Mouse (Mus musculus) spleen, adult 12 weeks (tissue): ENCODE measurements around the gene Plscr2.
"Not testable (repeated sequence)": the region's sequence is repeated elsewhere in the genome, so short reads cannot be mapped to it uniquely, and the experiment has no call there.

ENCODE experiments used
- DNase-seq: peaks from one replicate; pipeline ENCODE4 v3.0.0; 2022; ENCODE audit warnings: low spot score

Gene Plscr2

GRCm38 (mm10) chr9:92273956-92274762 lies 1.2 kb upstream of the Plscr2 start:
- no peak for DNase-seq

DNA sequence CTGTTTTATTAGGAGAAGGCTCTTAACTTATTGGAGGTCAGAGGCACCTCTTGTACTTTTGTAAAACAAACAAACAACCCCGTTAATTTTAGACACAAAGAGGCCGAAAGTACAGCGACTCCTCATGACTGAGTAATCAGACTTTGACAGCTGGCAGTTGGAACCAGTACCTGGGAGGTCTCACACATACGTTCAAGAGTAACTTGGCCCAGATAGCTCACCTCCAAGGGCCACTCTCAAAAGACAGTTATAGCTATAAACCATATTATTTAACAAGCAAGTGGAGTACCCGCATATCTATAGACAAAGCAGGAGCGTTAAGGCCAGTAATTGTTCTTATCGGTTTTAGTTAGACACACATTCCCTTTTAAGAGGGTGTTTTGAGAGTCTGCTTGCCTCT lies 958 bp downstream of the Plscr2 start:
- no peak for DNase-seq

DNA sequence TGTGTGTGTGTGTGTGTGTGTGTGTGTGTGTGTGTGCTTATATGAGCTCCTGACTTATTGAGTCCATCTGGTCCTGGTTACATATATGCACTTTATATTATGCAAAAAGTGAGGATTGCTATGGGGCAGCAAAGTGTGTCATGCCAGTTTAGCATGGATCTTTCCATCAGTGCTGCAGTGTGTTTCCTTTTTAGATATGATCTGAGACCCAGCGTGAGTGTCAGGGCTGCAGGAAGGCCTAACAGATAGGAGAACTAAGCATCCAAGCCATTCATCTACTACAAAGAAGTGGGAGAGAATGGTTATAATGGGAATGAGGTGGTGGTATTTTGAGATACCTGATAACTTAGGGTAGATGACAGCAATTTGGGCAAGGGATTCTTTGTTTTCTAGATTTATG lies 4.6 kb downstream of the Plscr2 start:
- no peak for DNase-seq

DNA sequence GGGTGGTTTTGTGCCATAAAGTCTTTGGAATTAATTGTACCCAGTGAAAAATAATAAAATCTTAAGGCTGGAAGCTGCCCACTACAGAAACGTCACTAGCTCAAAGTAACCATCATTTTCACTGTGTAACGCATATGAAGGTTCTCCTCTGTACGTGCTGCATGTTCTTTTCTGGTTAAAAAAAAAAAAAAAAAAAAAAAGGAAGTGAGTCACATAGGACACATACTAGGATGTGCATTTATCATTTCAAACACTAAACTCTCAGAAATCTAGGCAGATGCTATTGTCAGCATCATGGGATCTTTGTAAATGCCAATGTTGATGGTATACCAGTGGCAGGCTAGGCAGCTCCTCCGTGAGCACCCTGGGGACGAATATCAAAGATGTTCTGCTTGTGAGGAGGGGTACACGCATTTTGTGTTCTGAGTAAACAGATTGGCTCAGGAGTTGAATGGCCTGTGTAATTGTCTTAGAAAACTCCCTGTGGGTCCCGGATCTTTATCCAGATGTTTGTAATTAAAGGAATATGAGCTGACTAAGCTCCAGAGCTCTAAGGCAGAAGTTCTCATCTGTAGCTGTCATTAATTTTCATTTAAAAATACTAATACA lies 7.3 kb downstream of the Plscr2 start:
- no peak for DNase-seq

GRCm38 (mm10) chr9:92289675-92290074 lies 14.3 kb downstream of the Plscr2 start:
- DNase-seq = no peak

GRCm38 (mm10) chr9:92292169-92292568 lies 16.8 kb downstream of the Plscr2 start:
- no peak for DNase-seq

DNA sequence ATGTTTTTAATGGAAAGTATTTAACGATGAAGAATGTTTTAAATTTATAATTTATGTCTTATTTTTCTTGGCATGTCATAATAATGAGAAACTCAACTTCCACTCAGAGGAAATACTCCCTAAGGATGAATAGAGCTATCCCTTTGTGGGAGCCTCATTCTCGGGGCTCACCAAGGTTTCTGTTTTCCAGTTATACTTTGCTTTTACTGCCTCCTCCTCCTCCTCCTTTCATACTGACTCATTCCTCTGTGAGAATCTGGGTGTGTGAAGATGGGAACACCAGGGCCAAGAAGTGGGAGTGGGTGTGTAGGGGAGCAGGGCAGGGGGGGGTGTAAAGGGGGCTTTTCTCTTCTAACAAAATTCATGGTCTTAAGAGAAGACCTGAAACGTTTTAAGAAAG lies 17.5 kb downstream of the Plscr2 start:
- DNase-seq = no peak

DNA sequence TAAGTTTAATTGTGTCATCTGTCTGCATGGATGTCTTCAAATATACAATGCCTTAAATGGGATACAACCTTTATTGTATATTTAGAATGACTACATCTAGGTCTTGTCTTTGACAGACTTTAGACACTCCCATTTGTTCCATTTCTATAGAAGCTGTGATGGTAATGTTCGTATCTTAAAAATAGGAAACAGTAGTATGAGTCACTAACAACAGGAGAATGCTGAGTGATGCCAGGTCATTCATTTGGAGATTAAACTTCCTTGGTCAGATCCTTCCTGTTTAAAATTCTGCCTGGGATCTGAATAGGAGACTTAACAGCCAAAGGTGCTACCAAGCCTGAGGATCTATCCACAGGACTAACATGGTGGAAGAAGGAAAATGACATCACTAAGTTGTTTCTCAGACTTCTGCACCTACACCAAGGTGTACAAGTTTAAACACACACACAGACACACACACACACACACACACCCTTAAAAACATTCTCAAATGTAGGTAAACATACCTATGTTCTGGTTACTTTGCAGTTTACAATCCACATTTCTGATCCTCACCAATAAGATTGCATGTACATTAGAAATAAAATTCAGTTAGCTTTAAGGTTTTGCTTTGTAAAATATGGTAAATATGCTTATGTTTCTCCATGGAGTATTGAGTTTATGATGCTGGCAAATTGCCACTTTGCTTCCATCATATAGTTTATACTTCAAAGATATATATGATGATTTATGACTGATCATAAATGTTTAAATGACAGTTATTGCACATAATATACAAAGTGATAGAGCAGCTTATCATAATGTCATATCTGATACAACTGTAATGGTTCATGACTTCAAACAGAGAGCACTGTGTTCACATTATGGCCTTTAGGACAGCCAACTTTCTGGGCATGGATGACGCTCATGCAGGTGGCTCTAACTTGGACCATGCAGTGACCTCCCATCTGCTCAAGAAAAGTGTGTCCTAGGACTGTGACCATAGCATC lies 18.5 kb downstream of the Plscr2 start:
- DNase-seq = no peak

GRCm38 (mm10) chr9:92298288-92298687 lies 22.9 kb downstream of the Plscr2 start:
- no peak for DNase-seq

GRCm38 (mm10) chr9:92301213-92301612 lies 25.8 kb downstream of the Plscr2 start:
- no peak for DNase-seq

DNA sequence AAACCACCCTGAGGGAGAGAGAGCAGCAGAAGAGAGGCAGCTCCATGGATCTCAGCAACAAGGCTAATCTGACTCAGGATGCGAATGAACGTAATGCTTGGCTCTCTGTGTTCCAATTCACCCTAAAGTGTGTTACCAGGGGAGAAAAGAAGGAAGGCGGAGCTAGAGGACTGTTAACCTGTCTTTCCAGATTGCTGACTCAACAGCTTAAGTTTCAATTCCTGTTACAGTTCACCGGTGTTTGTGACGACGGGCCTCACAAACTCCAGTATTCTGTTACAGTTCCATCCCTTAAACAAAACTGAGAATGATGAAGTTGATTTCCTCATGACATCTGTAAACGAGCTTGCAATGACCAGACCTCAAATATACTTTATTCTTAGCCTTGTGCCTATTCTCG lies 29.7 kb downstream of the Plscr2 start:
- no peak for DNase-seq

- no peak for DNase-seq
These were observed 30.3 kb downstream of the Plscr2 start for GRCm38 (mm10) chr9:92305620-92306220.

GRCm38 (mm10) chr9:92309077-92309476 lies 33.7 kb downstream of the Plscr2 start, which contains the start of gene 1700057G04Rik:
TSS of gene 1700057G04Rik (plus strand) at chr9:92309377.
- no peak for DNase-seq

DNA sequence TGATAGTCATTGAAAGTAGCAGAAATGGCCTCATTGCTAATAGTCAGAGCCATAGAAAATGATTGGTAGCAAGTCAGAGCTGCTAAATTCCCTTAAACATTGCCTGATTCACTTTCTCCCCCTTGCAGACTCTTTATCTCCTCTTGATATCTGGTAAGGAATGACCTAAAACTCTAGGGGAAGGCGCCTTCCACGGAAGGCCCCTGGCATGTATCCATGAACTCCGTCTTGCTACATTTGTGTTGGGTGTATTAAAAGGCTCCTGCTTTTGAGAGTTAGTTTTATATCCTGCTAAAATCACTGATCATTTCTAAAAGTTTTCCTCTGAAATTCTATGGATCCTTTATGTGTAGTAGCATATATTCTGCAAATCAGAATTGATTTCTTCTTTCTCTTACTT lies 41.4 kb downstream of the Plscr2 start:
- no peak for DNase-seq

GRCm38 (mm10) chr9:92325936-92326335 lies 50.5 kb downstream of the Plscr2 start:
- not testable (repeated sequence) for DNase-seq

GRCm38 (mm10) chr9:92326813-92327212 lies 51.4 kb downstream of the Plscr2 start:
- DNase-seq = no peak

GRCm38 (mm10) chr9:92331383-92331782 lies 56.0 kb downstream of the Plscr2 start:
- no peak for DNase-seq

DNA sequence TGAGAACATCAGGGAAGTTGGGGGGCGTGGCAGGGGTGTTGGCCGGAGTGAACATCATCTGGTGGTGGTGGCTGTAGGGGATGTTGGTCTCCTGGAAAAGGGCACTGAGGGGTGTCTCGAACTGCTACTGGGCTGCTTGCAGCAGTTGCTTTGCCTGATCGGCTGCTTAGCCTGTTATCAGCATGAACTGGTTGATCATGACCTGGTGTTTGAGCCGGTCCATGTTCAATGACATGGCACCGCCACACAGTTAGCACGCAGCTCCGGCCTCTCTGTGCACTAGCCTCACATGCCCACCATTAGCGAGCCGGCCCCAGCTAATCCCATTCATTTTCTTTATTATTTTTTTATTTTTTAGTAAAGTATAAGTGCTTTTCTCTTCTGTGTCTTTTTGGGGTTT lies 59.4 kb downstream of the Plscr2 start:
- no peak for DNase-seq

DNA sequence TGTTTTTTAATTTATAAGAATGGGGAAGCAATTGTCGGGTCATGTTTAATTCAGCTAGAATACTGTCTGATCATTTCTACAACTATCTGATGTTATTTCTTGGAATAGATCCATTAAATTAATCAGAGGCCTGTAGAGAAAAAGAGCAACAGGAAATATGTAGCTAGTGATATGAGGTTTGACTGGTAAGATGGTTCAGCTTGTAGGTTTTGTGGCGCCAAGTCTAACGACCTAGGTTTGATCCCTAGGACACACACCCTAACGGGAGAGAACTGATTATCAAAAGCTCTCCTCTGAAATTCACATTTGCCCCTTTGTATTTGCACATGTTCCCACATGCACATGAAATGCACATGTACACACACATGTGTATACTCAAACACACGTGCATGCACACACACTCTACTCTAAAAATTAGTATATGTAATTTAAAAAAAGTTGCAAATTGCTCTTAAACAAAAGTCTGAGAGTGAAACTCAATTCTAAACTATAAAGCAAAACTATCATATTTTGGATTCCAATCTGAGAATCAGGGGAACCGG lies 59.9 kb downstream of the Plscr2 start:
- DNase-seq = no peak

GRCm38 (mm10) chr9:92337063-92337462 lies 61.7 kb downstream of the Plscr2 start:
- no peak for DNase-seq

DNA sequence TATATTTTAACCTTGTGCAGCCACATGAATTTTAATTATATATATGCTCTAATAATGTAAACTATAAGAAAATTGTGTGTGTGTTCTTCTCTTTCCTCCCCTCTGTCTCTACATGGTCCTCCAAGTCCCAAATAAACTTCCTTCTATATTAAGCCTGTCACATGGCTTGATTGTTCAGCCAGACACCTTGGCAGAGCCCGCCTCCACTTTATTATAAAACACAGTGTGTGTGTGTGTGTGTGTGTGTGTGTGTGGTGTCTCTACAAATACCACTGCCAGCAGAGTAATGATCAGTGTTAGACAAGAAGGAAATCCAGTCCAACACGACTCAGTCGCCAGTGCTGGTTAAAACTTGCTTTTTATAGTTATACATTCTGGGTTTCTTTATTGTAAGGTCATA lies 62.3 kb downstream of the Plscr2 start:
- no peak for DNase-seq

- DNase-seq = no peak
These were observed 63.6 kb downstream of the Plscr2 start for GRCm38 (mm10) chr9:92338954-92339353.
